Mouse (Mus musculus) embryonic fibroblast, embryonic 13.5 days (primary cell): ENCODE measurements around the gene Pdia5.

Experiments used
- CTCF ChIP-seq: IDR thresholded peaks from 2 replicates; pipeline ENCODE4 v1.5.1; 2011; ENCODE audit warnings: mild to moderate bottlenecking, control low read depth, low read length, moderate library complexity, borderline replicate concordance; ENCODE audit not compliant: insufficient read depth
- POLR2A ChIP-seq: IDR thresholded peaks from 2 replicates; pipeline ENCODE4 v1.6.1; 2011; ENCODE audit warnings: low read depth, mild to moderate bottlenecking, control low read depth, low read length, moderate library complexity

DNA sequence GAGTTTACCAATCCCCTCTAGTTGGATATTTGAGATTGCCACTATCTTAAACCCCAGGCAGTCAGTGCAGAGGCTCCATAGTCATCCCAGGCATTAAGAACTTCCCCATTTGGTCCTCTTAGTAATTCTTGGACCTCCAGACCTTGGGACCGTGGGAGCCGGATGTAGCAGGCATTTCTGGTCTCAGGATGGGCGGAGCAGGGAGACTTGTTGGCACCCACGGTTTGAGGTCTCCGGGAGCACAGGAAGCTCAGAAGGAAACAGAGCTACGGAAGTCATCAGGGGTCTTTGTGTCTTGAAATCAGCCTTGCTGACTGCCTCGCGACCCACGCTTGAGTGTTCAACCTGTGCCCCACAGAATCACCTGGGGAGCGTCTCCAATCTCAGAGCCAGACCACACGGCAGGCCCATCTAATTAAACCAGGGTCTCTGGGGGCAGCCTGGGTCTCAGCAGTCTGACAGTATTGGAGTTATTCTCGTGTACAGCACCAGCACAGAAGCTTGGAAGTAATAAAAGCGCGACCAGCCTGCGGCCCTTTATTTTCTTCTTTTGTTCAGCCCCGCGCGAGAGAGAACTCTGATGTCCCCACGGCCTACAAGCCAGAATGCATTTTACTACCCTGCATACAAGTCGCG, 25.4 kb upstream of the Pdia5 start:
- TF ChIP-seq CTCF (no peak), POLR2A (no peak)
